Mouse (Mus musculus) CH12.LX (cell line): ENCODE measurements around the gene Mapk13. TPM values are rescaled to one million over a fixed set of nuclear protein-coding genes. Genes with fewer than 3 reads are reported as not detected.

Experiments used
- DNase-seq: peaks from one replicate; pipeline ENCODE4 v3.0.0-alpha.2; 2013; ENCODE audit errors: extremely low read depth
- H3K27ac ChIP-seq: 2 replicates; pipeline ENCODE4 v1.5.1; 2012; ENCODE audit warnings: low read depth, mild to moderate bottlenecking, control low read depth, moderate library complexity; ENCODE audit not compliant: insufficient read depth
- H3K27me3 ChIP-seq: replicated peaks from 2 replicates; pipeline ENCODE3; 2012; ENCODE audit warnings: inconsistent platforms
- H3K36me3 ChIP-seq, 2 experiments: replicated peaks in 1 of 2; 2 replicates each; pipeline versions ENCODE3 to v1.6.1; 2012; ENCODE audit warnings: inconsistent platforms in 1 of 2, low read length in 1 of 2, mild to moderate bottlenecking in 1 of 2, mixed read lengths in 1 of 2, moderate library complexity in 1 of 2; ENCODE audit not compliant: control insufficient read depth in 1 of 2, insufficient read depth in 1 of 2
- H3K4me1 ChIP-seq, 2 experiments: 2 replicates each; pipeline ENCODE4 v1.6.1; 2012; ENCODE audit warnings: inconsistent platforms in 1 of 2, moderate library complexity in 1 of 2; ENCODE audit not compliant: insufficient read depth in 2 of 2, control insufficient read depth in 1 of 2
- H3K4me2 ChIP-seq: 2 replicates; pipeline ENCODE4 v1.6.1; 2012; ENCODE audit warnings: low read depth, mild to moderate bottlenecking, control low read depth; ENCODE audit not compliant: poor library complexity, insufficient read depth, severe bottlenecking
- H3K4me3 ChIP-seq, 3 experiments: fragments of 150-350 bp in 1 of 3; sonication (generic) in 1 of 3; replicated peaks in 1 of 3; 2 replicates each; pipeline versions ENCODE3 to v1.5.1; 2011 to 2012; ENCODE audit warnings: low read depth in 2 of 3, low read length in 2 of 3, mild to moderate bottlenecking in 2 of 3, moderate library complexity in 2 of 3, control low read depth in 1 of 3, improper control_type of control experiment in 1 of 3, inconsistent platforms in 1 of 3, mixed read lengths in 1 of 3; ENCODE audit not compliant: poor library complexity in 1 of 3
- H3K79me2 ChIP-seq: replicated peaks from 2 replicates; pipeline ENCODE4 v1.6.1; 2012; ENCODE audit warnings: mild to moderate bottlenecking, moderate library complexity; ENCODE audit not compliant: control insufficient read depth, poor library complexity, insufficient read depth, severe bottlenecking; ENCODE audit errors: extremely low read depth
- H3K9ac ChIP-seq: 2 replicates; pipeline ENCODE4 v1.6.1; 2012; ENCODE audit warnings: low read depth, mild to moderate bottlenecking, control low read depth, moderate library complexity; ENCODE audit not compliant: insufficient read depth
- H3K9me3 ChIP-seq: replicated peaks from 2 replicates; pipeline ENCODE3; 2012; ENCODE audit warnings: low read length, inconsistent platforms, mixed read lengths
- CHD2 ChIP-seq: IDR thresholded peaks from 2 replicates; pipeline ENCODE4 v1.6.1; 2011; ENCODE audit warnings: low read length, improper control_type of control experiment
- E2F4 ChIP-seq: IDR thresholded peaks from 2 replicates; pipeline ENCODE4 v1.6.1; 2011; ENCODE audit warnings: low read depth, low read length, improper control_type of control experiment; ENCODE audit not compliant: insufficient replicate concordance
- ELF1 ChIP-seq: IDR thresholded peaks from 2 replicates; pipeline ENCODE4 v1.6.1; 2014; ENCODE audit warnings: low read depth, mild to moderate bottlenecking, inconsistent platforms, low read length, improper control_type of control experiment
- EP300 ChIP-seq: IDR thresholded peaks from 2 replicates; pipeline ENCODE4 v1.6.1; 2011; ENCODE audit warnings: low read length, improper control_type of control experiment
- IRF4 ChIP-seq: IDR thresholded peaks from 2 replicates; pipeline ENCODE4 v1.6.1; 2014; ENCODE audit warnings: low read depth, mild to moderate bottlenecking, inconsistent platforms, low read length, improper control_type of control experiment
- JUND ChIP-seq: conservative IDR thresholded peaks from 2 replicates; pipeline ENCODE4 v1.6.1; 2011; ENCODE audit warnings: low read depth, low read length, improper control_type of control experiment
- MAFK ChIP-seq: IDR thresholded peaks from 2 replicates; pipeline ENCODE4 v1.6.1; 2011; ENCODE audit warnings: low read length, improper control_type of control experiment; ENCODE audit not compliant: insufficient replicate concordance
- MAX ChIP-seq: IDR thresholded peaks from 2 replicates; pipeline ENCODE4 v1.6.1; 2011; ENCODE audit warnings: low read length, improper control_type of control experiment
- MEF2A ChIP-seq: IDR thresholded peaks from 2 replicates; pipeline ENCODE4 v1.6.1; 2014; ENCODE audit warnings: low read depth, mild to moderate bottlenecking, inconsistent platforms, low read length, improper control_type of control experiment, borderline replicate concordance
- MYC ChIP-seq: IDR thresholded peaks from 2 replicates; pipeline ENCODE4 v1.6.1; 2011; ENCODE audit warnings: low read depth, mild to moderate bottlenecking, improper control_type of control experiment, low read length
- NELFE ChIP-seq: IDR thresholded peaks from 2 replicates; pipeline ENCODE4 v1.6.1; 2011; ENCODE audit warnings: low read depth, low read length, improper control_type of control experiment
- NRF1 ChIP-seq: IDR thresholded peaks from 2 replicates; pipeline ENCODE4 v1.6.1; 2014; ENCODE audit warnings: low read depth, mild to moderate bottlenecking, inconsistent platforms, low read length, improper control_type of control experiment, moderate library complexity
- PAX5 ChIP-seq: IDR thresholded peaks from 2 replicates; pipeline ENCODE4 v1.6.1; 2012; ENCODE audit warnings: low read length, inconsistent platforms, mixed read lengths
- POLR2A ChIP-seq: IDR thresholded peaks from 2 replicates; pipeline ENCODE4 v1.6.1; 2011; ENCODE audit warnings: low read depth, mild to moderate bottlenecking, improper control_type of control experiment, low read length
- RCOR1 ChIP-seq: conservative IDR thresholded peaks from 2 replicates; pipeline ENCODE4 v1.6.1; 2012; ENCODE audit warnings: low read depth, mild to moderate bottlenecking, inconsistent platforms, low read length, improper control_type of control experiment
- SIN3A ChIP-seq: IDR thresholded peaks from 2 replicates; pipeline ENCODE4 v1.6.1; 2012; ENCODE audit warnings: low read length, improper control_type of control experiment, inconsistent platforms
- SMC3 ChIP-seq: IDR thresholded peaks from 2 replicates; pipeline ENCODE4 v1.6.1; 2011; ENCODE audit warnings: low read depth, low read length, improper control_type of control experiment
- TBP ChIP-seq: conservative IDR thresholded peaks from 2 replicates; pipeline ENCODE4 v1.6.1; 2011; ENCODE audit warnings: low read depth, low read length, improper control_type of control experiment
- USF1 ChIP-seq: IDR thresholded peaks from 2 replicates; pipeline ENCODE4 v1.6.1; 2014; ENCODE audit warnings: low read depth, mild to moderate bottlenecking, inconsistent platforms, low read length, improper control_type of control experiment
- USF2 ChIP-seq: conservative IDR thresholded peaks from 2 replicates; pipeline ENCODE4 v1.6.1; 2011; ENCODE audit warnings: low read depth, low read length, improper control_type of control experiment
- ZC3H11A ChIP-seq: IDR thresholded peaks from 2 replicates; pipeline ENCODE4 v1.6.1; 2012; ENCODE audit warnings: low read depth, mild to moderate bottlenecking, inconsistent platforms, low read length, improper control_type of control experiment
- ZMIZ1 ChIP-seq: IDR thresholded peaks from 2 replicates; pipeline ENCODE4 v1.6.1; 2012; ENCODE audit warnings: low read depth, mild to moderate bottlenecking, inconsistent platforms, low read length, improper control_type of control experiment
- dilution Hi-C: fragments of 300-500 bp; cut with MboI; formaldehyde crosslinking; loops from 2 replicates; pipeline ENCODE4 v1.14.3; 2020; ENCODE audit warnings: low sequenced_read_pairs; ENCODE audit not compliant: extremely low pct_unique_long_range_greater_than_20kb, extremely low pct_ligation_motif_present
- in situ Hi-C: fragments of 300-500 bp; cut with MboI; formaldehyde crosslinking; loops from 3 replicates; pipeline ENCODE4 v1.14.3; 2019; ENCODE audit warnings: low sequenced_read_pairs, low pct_ligation_motif_present, low pct_unique_long_range_greater_than_20kb, mixed read lengths
- polyA plus RNA-seq: library from polyadenylated mRNA; unstranded; fragments of >175 nt; gene quantifications from 2 replicates; pipeline ENCODE4 v1.2.1, GENCODE M21; 2012; ENCODE audit warnings: low read depth; ENCODE audit not compliant: insufficient read length
- total RNA-seq, 2 experiments: library from RNA; depleted of rRNA; stranded (reverse); fragments of 300-350 nt in 1 of 2; fragments of >200 nt in 1 of 2; gene quantifications; 2 replicates each; pipeline ENCODE4 v1.2.3; 2012 to 2014

The Mapk13 gene
- total and polyA plus RNA-seq, 3 experiments, result not detected

GRCm38 (mm10) chr17:28739244-28739643 is 29.9 kb upstream of the Mapk13 start:
- DNase-seq, result no peak
- peaks cover 7% of the 10 kb centered on the region for H3K9me3 ChIP-seq
- dilution Hi-C loops (no loop called here), in situ Hi-C loops (no loop called here)
- H3K4me1 ChIP-seq, result peaks cover 3 to 32% of the 10 kb centered on the region in 2 experiments; a peak in 2 of 4 replicates
- H3K27ac ChIP-seq, result no peak overlapping the region
- H3K79me2 ChIP-seq, result no peaks in the 10 kb centered on the region
- no peaks in the 10 kb centered on the region for H3K27me3 ChIP-seq
- no peak overlapping the region for H3K9ac ChIP-seq
- TF ChIP-seq ELF1, result no peak
- TF ChIP-seq E2F4, result no peak
- no peak for TF ChIP-seq JUND
- no peak for TF ChIP-seq USF1
- TF ChIP-seq MAFK, result no peak
- no peak for TF ChIP-seq RCOR1
- no peak for TF ChIP-seq SIN3A
- TF ChIP-seq CHD2, result no peak
- no peak for TF ChIP-seq ZMIZ1
- TF ChIP-seq, all 38 proteins: peak for 0
- Histone ChIP-seq H3K36me3 (peaks cover 37 to 83% of the 10 kb centered on the region in 2 experiments), H3K4me3 (no peak overlapping the region), H3K4me2 (no peak overlapping the region)

- Histone ChIP-seq H3K9me3 (peaks cover 7% of the 10 kb centered on the region), H3K79me2 (no peaks in the 10 kb centered on the region), H3K4me2 (no peak overlapping the region), H3K27me3 (no peaks in the 10 kb centered on the region), H3K36me3 (peaks cover 62 to 94% of the 10 kb centered on the region in 2 experiments), H3K4me1 (peaks cover 0 to 8% of the 10 kb centered on the region in 2 experiments; a peak in 2 of 4 replicates), H3K9ac (no peak overlapping the region), H3K27ac (no peak overlapping the region)
- in situ Hi-C loops, result loop anchor here (5.0 kb wide), 1 partner anchor 46 kb away; no protein-coding TSS in a partner anchor
- DNase-seq, result no peak
- TF ChIP-seq SIN3A, result no peak
- TF ChIP-seq IRF4, result no peak
- no peak for TF ChIP-seq NELFE
- no peak for TF ChIP-seq ELF1
- no peak for TF ChIP-seq POLR2A
- no peak for TF ChIP-seq EP300
- TF ChIP-seq NRF1, result no peak
- no peak for TF ChIP-seq TBP
- TF ChIP-seq USF2, result no peak
- no peak for TF ChIP-seq MAX
- TF ChIP-seq PAX5, result no peak
- TF ChIP-seq MEF2A, result no peak
- TF ChIP-seq ZC3H11A, result no peak
- TF ChIP-seq MYC, result no peak
- TF ChIP-seq SMC3, result no peak
- TF ChIP-seq, all 38 proteins: peak for 0
- no peak overlapping the region for H3K4me3 ChIP-seq
- dilution Hi-C loops, result no loop called here
Observed at GRCm38 (mm10) chr17:28743145-28743866, 25.8 kb upstream of the Mapk13 start.
